Mouse (Mus musculus) monocyte, adult 59 days (primary cell): ENCODE measurements around the gene Kremen1. TPM values are rescaled to one million over a fixed set of nuclear protein-coding genes. Genes with fewer than 3 reads are reported as not detected.

Experiments
- total RNA-seq, 2 experiments: library from RNA; stranded (reverse); gene quantifications; one replicate each; pipeline ENCODE4 v1.2.4; 2023

Gene Kremen1
- 10 to 100 TPM; 15.9 to 16.8 TPM for total RNA-seq

GRCm38 (mm10) chr11:5261508-5262392, at the start of gene Kremen1:
Gene Kremen1 (minus strand): TSS chr11:5261558.

GRCm38 (mm10) chr11:5151680-5152337, 109.5 kb downstream of the Kremen1 start, which contains the start of gene Emid1:
Gene Emid1 (minus strand): TSS chr11:5152257.

Other genes starting within 250 kb of the Kremen1 start
- gene Rasl10a, start 203.4 kb downstream of the Kremen1 start, total RNA-seq, result not detected
- 10 to 100 TPM; 28.8 to 33.1 TPM for gene Gas2l1, start 196.2 kb downstream of the Kremen1 start, total RNA-seq
- gene Rhbdd3, start 162.6 kb downstream of the Kremen1 start, total RNA-seq, result 10 to 100 TPM; 10.6 to 11.0 TPM
- gene Ewsr1, start 162.3 kb downstream of the Kremen1 start, total RNA-seq, result 100 to 1,000 TPM; 439 to 473 TPM
- not detected for gene Emid1, start 109.3 kb downstream of the Kremen1 start, total RNA-seq
- gene Znrf3, start 183.3 kb upstream of the Kremen1 start, total RNA-seq, result 1 to 10 TPM; 2.9 to 3.0 TPM